8 mouse cellular contexts compared by ENCODE assay signal in genomic region chr2:6212327-6212723, GRCm38 (mm10). TPM values are rescaled to one million over a fixed set of nuclear protein-coding genes. Genes with fewer than 3 reads are reported as not detected.
DNase-seq lines count a peak whose midpoint lies in the region; ATAC-seq lines count a peak whose summit lies in the region.

No protein-coding gene starts in this region.

- no peaks in the 10 kb centered on the region for H3K9me3 ChIP-seq in kidney, embryonic 15.5 days (replicated peaks)
- no peaks in the 10 kb centered on the region for H3K9me3 ChIP-seq in embryonic facial prominence, embryonic 10.5 days
- H3K9me3 ChIP-seq in hindbrain, embryonic 15.5 days: no peaks in the 10 kb centered on the region
- no peaks in the 10 kb centered on the region for H3K9me3 ChIP-seq in midbrain, embryonic 16.5 days (replicated peaks; ENCODE audit: control insufficient read depth, low read length, poor library complexity, severe bottlenecking)

- H3K4me2 ChIP-seq in kidney, embryonic 15.5 days: peak overlapping the region; percentile 77
- peak overlapping the region; percentile 70 for H3K4me2 ChIP-seq in hindbrain, embryonic 15.5 days
- peak overlapping the region; percentile 63 for H3K4me2 ChIP-seq in midbrain, embryonic 16.5 days (ENCODE audit: low read length)

- H3K4me1 ChIP-seq in kidney, embryonic 15.5 days: peaks cover 31% of the 10 kb centered on the region
- H3K4me1 ChIP-seq in embryonic facial prominence, embryonic 10.5 days: peaks cover 36% of the 10 kb centered on the region
- H3K4me1 ChIP-seq in hindbrain, embryonic 15.5 days (replicated peaks): peaks cover 13% of the 10 kb centered on the region
- peaks cover 11% of the 10 kb centered on the region for H3K4me1 ChIP-seq in midbrain, embryonic 16.5 days (ENCODE audit: control insufficient read depth, insufficient read depth, low read length)

- 30% methylated on average over 9 of the region's 9 CpGs for WGBS in kidney, embryonic 15.5 days
- 37% methylated on average over 9 of the region's 9 CpGs for WGBS in embryonic facial prominence, embryonic 10.5 days
- 39% methylated on average over 9 of the region's 9 CpGs for WGBS in hindbrain, embryonic 15.5 days
- WGBS in midbrain, embryonic 16.5 days: 28% methylated on average over 9 of the region's 9 CpGs

- peak overlapping the region; percentile 93 for H3K27ac ChIP-seq in kidney, embryonic 15.5 days
- peak overlapping the region; percentile 92 for H3K27ac ChIP-seq in embryonic facial prominence, embryonic 10.5 days (replicated peaks)
- H3K27ac ChIP-seq in hindbrain, embryonic 15.5 days (replicated peaks): no peak overlapping the region
- peak overlapping the region; percentile 53; the same call in 1 of the 2 replicates for H3K27ac ChIP-seq in midbrain, embryonic 16.5 days (ENCODE audit: low read length)

- no peak for DNase-seq in kidney, postnatal 25 days
- no peak for DNase-seq in embryonic facial prominence, embryonic 10.5 days (ENCODE audit: low spot score)
- no peak for DNase-seq in adrenal gland, adult 2 months
- DNase-seq in thymus, postnatal 0 days (ENCODE audit: low spot score): no peak

- no peaks in the 10 kb centered on the region for H3K27me3 ChIP-seq in kidney, embryonic 15.5 days
- H3K27me3 ChIP-seq in embryonic facial prominence, embryonic 10.5 days (replicated peaks; ENCODE audit: low read depth, poor library complexity, severe bottlenecking): 0 out of 2 replicates have a peak, but pooled peaks cover 2% of the 10 kb centered on the region
- H3K27me3 ChIP-seq in hindbrain, embryonic 15.5 days: no peaks in the 10 kb centered on the region
- no peaks in the 10 kb centered on the region for H3K27me3 ChIP-seq in midbrain, embryonic 16.5 days (ENCODE audit: control insufficient read depth, insufficient read depth, low read depth, low read length)

- no peak; the same call in 1 of the 2 replicates for ATAC-seq in kidney, embryonic 15.5 days (replicated peaks; ENCODE audit: low FRiP score)
- ATAC-seq in hindbrain, embryonic 15.5 days (ENCODE audit: low FRiP score, low read depth): peak; percentile 31; the same call in 1 of the 2 replicates
- peak; percentile 26 for ATAC-seq in midbrain, embryonic 16.5 days
- ATAC-seq in frontal cortex, adult (ENCODE audit: low TSS enrichment): no peak

- H3K9ac ChIP-seq in kidney, embryonic 15.5 days: peak overlapping the region; percentile 57
- H3K9ac ChIP-seq in hindbrain, embryonic 15.5 days: peak overlapping the region; percentile 48
- peak overlapping the region; percentile 65 for H3K9ac ChIP-seq in midbrain, embryonic 16.5 days (ENCODE audit: low read depth, low read length)

- peak overlapping the region; percentile 47 for H3K4me3 ChIP-seq in kidney, embryonic 15.5 days (replicated peaks)
- H3K4me3 ChIP-seq in embryonic facial prominence, embryonic 10.5 days: peak overlapping the region; percentile 63
- peak overlapping the region; percentile 43 for H3K4me3 ChIP-seq in hindbrain, embryonic 15.5 days
- H3K4me3 ChIP-seq in midbrain, embryonic 16.5 days (ENCODE audit: low read depth, low read length): peak overlapping the region; percentile 37

- H3K36me3 ChIP-seq in kidney, embryonic 15.5 days: no peaks in the 10 kb centered on the region
- H3K36me3 ChIP-seq in embryonic facial prominence, embryonic 10.5 days (replicated peaks): no peaks in the 10 kb centered on the region
- H3K36me3 ChIP-seq in hindbrain, embryonic 15.5 days: no peaks in the 10 kb centered on the region
- no peaks in the 10 kb centered on the region for H3K36me3 ChIP-seq in midbrain, embryonic 16.5 days (ENCODE audit: control insufficient read depth, insufficient read depth, low read length)

RNA-seq across cellular contexts. Expression of gene Echdc3, which starts 0.5 kb away (rescaled TPM):
- 8.7 and 9.5 TPM in 2 replicates for polyA plus RNA-seq in kidney, embryonic 15.5 days (2015; fragmentation: Nextera tagmentation; extraction: Ambion mirVana)
- 2.5 and 3.1 TPM in 2 replicates for polyA plus RNA-seq in embryonic facial prominence, embryonic 10.5 days (2016; fragmentation: Nextera tagmentation; extraction: Ambion mirVana)
- 1.3 and 1.4 TPM in 2 replicates for polyA plus RNA-seq in hindbrain, embryonic 15.5 days (2015; fragmentation: Nextera tagmentation; extraction: Ambion mirVana)
- 1.1 and 1.5 TPM in 2 replicates for polyA plus RNA-seq in midbrain, embryonic 16.5 days (2015; fragmentation: Nextera tagmentation; extraction: Ambion mirVana)
- 10 to 100 TPM; 40.3 to 69.0 TPM for total RNA-seq in adrenal gland, adult 2 months (2021)
- polyA plus RNA-seq in adrenal gland, adult 2 months (2012; rRNA removed): 58.0 and 70.1 TPM in 2 replicates
- polyA plus RNA-seq in thymus, postnatal 0 days (2015; fragmentation: Nextera tagmentation; extraction: Ambion mirVana): 2.2 and 2.4 TPM in 2 replicates

Comparison
In these comparisons a context has a peak if more than half of its experiments do, and no peak if none do; other contexts are left out.
1. ATAC-seq: peak in hindbrain, embryonic 15.5 days (single experiment) and midbrain, embryonic 16.5 days (single experiment); none in kidney, embryonic 15.5 days (single experiment) and frontal cortex, adult (single experiment).
2. Peak in every context shown above with its lines, with median percentiles within 50 percentile points of each other: H3K4me2 ChIP-seq, H3K4me3 ChIP-seq and H3K9ac ChIP-seq.